Mouse (Mus musculus) olfactory bulb, adult 2 months (tissue): Measurements from ENCODE around the gene Cfb. TPM values are rescaled to one million over a fixed set of nuclear protein-coding genes. Genes with fewer than 3 reads are reported as not detected.
"Not testable (repeated sequence)": the region's sequence is repeated elsewhere in the genome, so short reads cannot be mapped to it uniquely, and the experiment has no call there.

Source experiments
- H3K27ac ChIP-seq: fragments of 200-500 bp; 2 replicates; pipeline ENCODE4 v1.5.1; 2012; ENCODE audit warnings: low read depth, low read length; ENCODE audit not compliant: insufficient read depth
- H3K4me1 ChIP-seq: fragments of 200-500 bp; 2 replicates; pipeline ENCODE4 v1.6.1; 2012; ENCODE audit warnings: low read length; ENCODE audit not compliant: control insufficient read depth, insufficient read depth
- H3K4me3 ChIP-seq: fragments of 200-500 bp; 2 replicates; pipeline ENCODE4 v1.5.1; 2012; ENCODE audit warnings: mild to moderate bottlenecking, low read depth, low read length, moderate library complexity; ENCODE audit not compliant: insufficient read depth
- CTCF ChIP-seq: fragments of 200-500 bp; IDR thresholded peaks from 2 replicates; pipeline ENCODE4 v1.5.1; 2012; ENCODE audit warnings: low read depth, mild to moderate bottlenecking, low read length, moderate library complexity; ENCODE audit not compliant: insufficient read depth
- POLR2A ChIP-seq: fragments of 200-500 bp; IDR thresholded peaks from 2 replicates; pipeline ENCODE4 v1.6.1; 2012; ENCODE audit warnings: mild to moderate bottlenecking, low read depth, low read length, moderate library complexity; ENCODE audit not compliant: insufficient read depth
- WGBS: fragments of 180-500 bp; shearing (Covaris S2); methylation state at CpG from one replicate; pipeline ENCODE4 v1.1.7; 2018; 5-methylcytosine and 5-hydroxymethylcytosine counted together
- polyA plus RNA-seq: library from polyadenylated mRNA; stranded (reverse); fragments of >200 nt; gene quantifications from 2 replicates; pipeline ENCODE4 v1.2.4, GENCODE M21; 2012; ENCODE audit warnings: low replicate concordance; ENCODE audit not compliant: missing spikeins, insufficient read depth, insufficient read length

The Cfb gene
- polyA plus RNA-seq, 1 experiment, result not detected

- no peak overlapping the region for H3K27ac ChIP-seq
- no peak for TF ChIP-seq POLR2A
- no peak for TF ChIP-seq CTCF
- H3K4me1 ChIP-seq, result peaks cover 8% of the 10 kb centered on the region
- 88% methylated on average over 6 of the region's 6 CpGs for WGBS
- no peak overlapping the region for H3K4me3 ChIP-seq
Measured at GRCm38 (mm10) chr17:34847192-34847591, 15.1 kb downstream of the Cfb start.

DNA sequence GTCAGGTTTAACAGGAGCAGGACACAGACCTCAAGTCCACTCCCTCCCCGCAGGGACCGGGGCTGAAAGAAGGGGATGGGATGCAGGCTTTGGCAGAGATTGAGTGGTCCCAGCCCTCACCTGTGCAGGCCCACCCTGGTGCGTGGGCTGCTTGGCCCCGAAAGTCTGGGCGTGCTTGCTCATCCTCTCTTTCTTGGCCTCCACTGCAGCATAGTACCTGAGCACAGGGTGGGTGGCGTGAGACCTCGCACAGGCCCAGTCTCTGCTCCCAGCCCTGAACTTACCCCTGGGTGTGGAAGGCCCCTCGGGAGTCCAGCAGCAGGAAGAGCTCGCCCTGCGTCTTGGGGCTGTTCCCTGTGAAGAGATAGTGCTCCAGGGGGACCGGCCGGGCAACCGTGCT, 17.4 kb downstream of the Cfb start:
- H3K4me1 ChIP-seq, result peaks cover 3% of the 10 kb centered on the region; the same call in 1 of the 2 replicates
- TF ChIP-seq POLR2A (no peak), CTCF (no peak)
- no peak overlapping the region for H3K4me3 ChIP-seq
- no peak overlapping the region for H3K27ac ChIP-seq
- 97% methylated on average over 13 of the region's 13 CpGs for WGBS

GRCm38 (mm10) chr17:34840736-34841307, 21.5 kb downstream of the Cfb start:
- H3K4me1 ChIP-seq, result peaks cover 18% of the 10 kb centered on the region
- no peak overlapping the region for H3K27ac ChIP-seq
- WGBS, result 83% methylated on average over 6 of the region's 6 CpGs
- TF ChIP-seq POLR2A, result no peak
- TF ChIP-seq CTCF, result no peak
- H3K4me3 ChIP-seq, result no peak overlapping the region

GRCm38 (mm10) chr17:34838785-34839184, 23.5 kb downstream of the Cfb start:
- H3K4me3 ChIP-seq, result no peak overlapping the region
- peaks cover 18% of the 10 kb centered on the region for H3K4me1 ChIP-seq
- no peak for TF ChIP-seq POLR2A
- TF ChIP-seq CTCF, result no peak
- no peak overlapping the region for H3K27ac ChIP-seq
- 86% methylated on average over 7 of the region's 7 CpGs for WGBS

GRCm38 (mm10) chr17:34837464-34838324, 24.6 kb downstream of the Cfb start:
- no peak overlapping the region for H3K27ac ChIP-seq
- H3K4me3 ChIP-seq, result peak overlapping the region; percentile 86
- no peak for TF ChIP-seq POLR2A
- no peak for TF ChIP-seq CTCF
- 39% methylated on average over 43 of the region's 43 CpGs for WGBS
- H3K4me1 ChIP-seq, result peaks cover 21% of the 10 kb centered on the region

DNA sequence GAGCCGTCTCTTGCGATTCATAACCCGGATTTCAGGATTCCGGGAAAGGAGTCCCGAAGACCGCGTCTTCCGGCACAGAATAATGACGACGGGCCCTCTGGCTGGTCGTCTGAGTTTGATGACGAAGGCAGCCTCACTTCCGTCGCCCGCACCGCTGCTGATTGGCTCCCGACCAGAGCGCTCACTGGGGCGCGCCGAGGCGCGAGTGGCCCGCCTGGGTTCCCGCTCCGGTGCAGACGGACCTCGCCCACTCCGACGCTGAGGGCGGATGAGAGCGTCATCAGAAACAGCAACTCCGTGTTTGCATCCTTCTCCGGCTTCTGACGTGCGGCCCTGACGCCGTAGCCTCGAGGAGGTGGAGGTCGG, 25.5 kb downstream of the Cfb start, which contains the start of the genes Stk19 and Dxo:
Gene Stk19, minus strand, starts transcription at position 90 of the 366 bp plus-strand sequence.
Gene Dxo, plus strand, starts transcription at position 164 of the 366 bp plus-strand sequence.
- WGBS, result under 1% methylated on average over 40 of the region's 40 CpGs

DNA sequence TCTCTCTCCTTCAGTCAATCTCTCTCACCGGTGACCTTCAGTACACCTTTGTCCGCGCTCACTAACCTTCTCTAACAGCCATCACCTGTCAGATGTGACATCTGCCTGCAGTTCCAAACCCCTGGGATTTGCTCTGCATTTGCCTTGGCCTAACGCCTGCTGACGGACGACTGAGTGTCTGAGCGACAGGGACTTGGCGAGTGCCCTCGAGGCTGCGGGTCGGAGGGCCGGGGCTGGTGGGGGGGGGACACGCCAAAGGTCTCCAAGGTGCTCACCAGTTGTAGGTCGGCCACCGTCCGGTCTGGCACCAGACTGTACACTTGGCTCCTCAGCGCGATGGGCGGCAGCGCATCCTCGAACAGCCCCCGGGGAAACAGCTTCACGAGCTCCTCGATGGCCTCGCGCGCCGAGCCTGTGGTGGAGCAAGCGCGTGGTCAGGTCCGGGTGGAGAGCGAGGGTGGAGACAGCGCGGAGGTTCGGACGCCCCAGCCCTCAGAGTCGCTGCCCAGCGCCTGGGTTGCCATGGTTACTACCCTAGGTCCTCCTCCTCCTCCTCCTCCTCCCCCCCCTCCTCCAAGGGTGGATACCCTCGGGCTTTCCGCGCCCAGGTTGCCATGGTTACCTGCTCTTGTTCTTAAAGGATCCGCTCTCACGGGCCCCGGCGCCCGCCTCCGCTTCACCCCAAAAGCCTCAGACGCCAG, 26.0 kb downstream of the Cfb start:
- 3% methylated on average over 48 of the region's 48 CpGs for WGBS
- peak overlapping the region; percentile 60; the same call in 1 of the 2 replicates for H3K27ac ChIP-seq
- peak overlapping the region; percentile 86 for H3K4me3 ChIP-seq
- TF ChIP-seq CTCF (no peak), POLR2A (no peak)
- peaks cover 21% of the 10 kb centered on the region for H3K4me1 ChIP-seq

More for the DNA sequence above, 25.5 kb downstream of the Cfb start, which contains the start of the genes Stk19 and Dxo:
- peak within 1 kb of the TSS; percentile 60 for H3K27ac ChIP-seq
- H3K4me3 ChIP-seq, result peak within 1 kb of the TSS; percentile 86
- H3K4me1 ChIP-seq, result peaks cover 21% of the 10 kb centered on the region
- TF ChIP-seq CTCF (no peak), POLR2A (peak; percentile 76)

GRCm38 (mm10) chr17:34830776-34831175, 31.5 kb downstream of the Cfb start:
- H3K4me3 ChIP-seq, H3K4me1 ChIP-seq, H3K27ac ChIP-seq: not testable (repeated sequence)
- WGBS, result 93% methylated on average over 1 of the region's 1 CpGs
